Mouse (Mus musculus) olfactory bulb, adult 2 months (tissue): Measurements from ENCODE around the gene Slc35g2. TPM values are rescaled to one million over a fixed set of nuclear protein-coding genes. Genes with fewer than 3 reads are reported as not detected.

Experiments used
- H3K27ac ChIP-seq: fragments of 200-500 bp; 2 replicates; pipeline ENCODE4 v1.5.1; 2012; ENCODE audit warnings: low read depth, low read length; ENCODE audit not compliant: insufficient read depth
- H3K4me1 ChIP-seq: fragments of 200-500 bp; 2 replicates; pipeline ENCODE4 v1.6.1; 2012; ENCODE audit warnings: low read length; ENCODE audit not compliant: control insufficient read depth, insufficient read depth
- H3K4me3 ChIP-seq: fragments of 200-500 bp; 2 replicates; pipeline ENCODE4 v1.5.1; 2012; ENCODE audit warnings: mild to moderate bottlenecking, low read depth, low read length, moderate library complexity; ENCODE audit not compliant: insufficient read depth
- CTCF ChIP-seq: fragments of 200-500 bp; IDR thresholded peaks from 2 replicates; pipeline ENCODE4 v1.5.1; 2012; ENCODE audit warnings: low read depth, mild to moderate bottlenecking, low read length, moderate library complexity; ENCODE audit not compliant: insufficient read depth
- POLR2A ChIP-seq: fragments of 200-500 bp; IDR thresholded peaks from 2 replicates; pipeline ENCODE4 v1.6.1; 2012; ENCODE audit warnings: mild to moderate bottlenecking, low read depth, low read length, moderate library complexity; ENCODE audit not compliant: insufficient read depth
- WGBS: fragments of 180-500 bp; shearing (Covaris S2); methylation state at CpG from one replicate; pipeline ENCODE4 v1.1.7; 2018; 5-methylcytosine and 5-hydroxymethylcytosine counted together
- polyA plus RNA-seq: library from polyadenylated mRNA; stranded (reverse); fragments of >200 nt; gene quantifications from 2 replicates; pipeline ENCODE4 v1.2.4, GENCODE M21; 2012; ENCODE audit warnings: low replicate concordance; ENCODE audit not compliant: missing spikeins, insufficient read depth, insufficient read length

Slc35g2 gene
- not detected in 2 replicates for polyA plus RNA-seq

- WGBS, result under 1% methylated on average over 55 of the region's 55 CpGs
- H3K4me1 ChIP-seq, result peaks cover 10% of the 10 kb centered on the region
- H3K27ac ChIP-seq, result peak within 1 kb of the TSS; percentile 16; the same call in 1 of the 2 replicates
- peak; percentile 63; the same call in 1 of the 2 replicates for TF ChIP-seq POLR2A
- no peak for TF ChIP-seq CTCF
- H3K4me3 ChIP-seq, result peak within 1 kb of the TSS; percentile 58
These were observed at the start of gene Slc35g2 for GRCm38 (mm10) chr9:100570626-100571233. Slc35g2 (minus strand) TSS chr9:100571090.

GRCm38 (mm10) chr9:100616947-100617346, 46.1 kb upstream of the Slc35g2 start:
- Histone ChIP-seq H3K27ac (no peak overlapping the region), H3K4me3 (no peak overlapping the region), H3K4me1 (peaks cover 7% of the 10 kb centered on the region)
- TF ChIP-seq POLR2A (no peak), CTCF (no peak)
- WGBS, result 7% methylated on average over 11 of the region's 11 CpGs

- no peak overlapping the region for H3K27ac ChIP-seq
- 64% methylated on average over 3 of the region's 3 CpGs for WGBS
- H3K4me3 ChIP-seq, result no peak overlapping the region
- H3K4me1 ChIP-seq, result peaks cover 3% of the 10 kb centered on the region; the same call in 1 of the 2 replicates
- no peak for TF ChIP-seq CTCF
These were observed 42.7 kb upstream of the Slc35g2 start for GRCm38 (mm10) chr9:100613501-100614071.

- H3K4me1 ChIP-seq, result no peaks in the 10 kb centered on the region
- H3K27ac ChIP-seq, result no peak overlapping the region
- no peak overlapping the region for H3K4me3 ChIP-seq
- 13% methylated on average over 7 of the region's 7 CpGs for WGBS
- TF ChIP-seq POLR2A (no peak), CTCF (no peak)
These were observed 35.2 kb upstream of the Slc35g2 start for GRCm38 (mm10) chr9:100605985-100606554.

GRCm38 (mm10) chr9:100605522-100605921, 34.6 kb upstream of the Slc35g2 start:
- WGBS, result 94% methylated on average over 1 of the region's 1 CpGs
- TF ChIP-seq CTCF (no peak), POLR2A (no peak)

GRCm38 (mm10) chr9:100603156-100603555, 32.3 kb upstream of the Slc35g2 start:
- WGBS, result 58% methylated on average over 5 of the region's 5 CpGs
- Histone ChIP-seq H3K4me3 (no peak overlapping the region), H3K27ac (no peak overlapping the region), H3K4me1 (no peaks in the 10 kb centered on the region)
- TF ChIP-seq CTCF (no peak), POLR2A (no peak)

More at GRCm38 (mm10) chr9:100605522-100605921, 34.6 kb upstream of the Slc35g2 start:
- H3K4me3 ChIP-seq, result no peak overlapping the region
- no peaks in the 10 kb centered on the region for H3K4me1 ChIP-seq
- H3K27ac ChIP-seq, result no peak overlapping the region

GRCm38 (mm10) chr9:100602130-100602529, 31.2 kb upstream of the Slc35g2 start:
- Histone ChIP-seq H3K27ac (no peak overlapping the region), H3K4me1 (no peaks in the 10 kb centered on the region), H3K4me3 (no peak overlapping the region)
- WGBS, result 93% methylated on average over 1 of the region's 1 CpGs
- TF ChIP-seq CTCF (no peak), POLR2A (no peak)

GRCm38 (mm10) chr9:100599761-100600328, 29.0 kb upstream of the Slc35g2 start:
- H3K27ac ChIP-seq, result no peak overlapping the region

GRCm38 (mm10) chr9:100597546-100597945, 26.7 kb upstream of the Slc35g2 start, which contains the start of gene Stag1:
Stag1 (plus strand) TSS chr9:100597798.
- Histone ChIP-seq H3K4me3 (no peak within 1 kb of the TSS), H3K4me1 (no peaks in the 10 kb centered on the region), H3K27ac (no peak within 1 kb of the TSS)
- TF ChIP-seq POLR2A (no peak), CTCF (no peak)
- WGBS, result 94% methylated on average over 8 of the region's 8 CpGs

More at GRCm38 (mm10) chr9:100599761-100600328, 29.0 kb upstream of the Slc35g2 start:
- 31% methylated on average over 3 of the region's 3 CpGs for WGBS
- Histone ChIP-seq H3K4me3 (no peak overlapping the region), H3K4me1 (no peaks in the 10 kb centered on the region)
- no peak for TF ChIP-seq POLR2A
